ENCODE assay signal across 23 mouse cellular contexts in the genomic region with DNA sequence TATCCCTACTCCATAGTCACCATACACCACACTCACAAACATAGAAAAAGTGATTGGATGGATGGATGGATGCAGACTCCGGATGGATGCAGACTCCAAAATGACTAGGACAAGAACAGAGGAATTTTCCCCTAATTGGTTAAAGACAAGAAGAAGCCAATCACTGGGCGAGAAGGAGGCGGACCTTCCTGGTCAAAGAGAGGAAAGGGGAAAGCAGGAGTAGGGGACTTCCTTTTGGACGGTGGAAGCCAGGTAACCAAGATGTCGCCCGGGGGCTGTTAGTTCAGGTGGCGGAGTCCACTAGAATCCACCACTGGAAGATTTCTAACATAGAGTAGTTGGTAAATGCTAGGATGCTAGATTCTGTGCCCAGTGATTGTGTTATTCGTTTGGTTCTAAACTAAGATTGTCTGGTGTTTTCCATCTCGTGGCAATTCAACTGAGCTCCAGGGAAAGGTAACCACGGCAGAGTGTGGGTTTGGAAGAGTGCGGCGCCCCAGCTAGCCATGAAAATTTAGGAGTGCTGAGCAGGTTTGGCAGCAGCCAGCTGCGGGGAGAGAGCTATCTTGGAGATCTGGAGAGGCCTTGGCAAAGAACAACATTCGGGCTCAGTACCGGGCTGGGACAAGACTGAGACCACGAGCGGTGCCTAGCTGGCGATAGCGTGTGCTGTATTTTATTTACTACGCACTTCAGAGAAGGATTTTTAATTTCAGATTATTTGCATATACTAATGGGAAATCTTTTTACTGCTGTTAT. TPM values are rescaled to one million over a fixed set of nuclear protein-coding genes. Genes with fewer than 3 reads are reported as not detected.
DNase-seq lines count a peak whose midpoint lies in the region; ATAC-seq and TF ChIP-seq lines count a peak whose summit lies in the region.
"Had no signal": no experiment of that assay in that cellular context is flagged by ENCODE, and none has a peak within 500 bp of the region (broad histone marks: within the 10 kb centered on the region; RNA-seq: fewer than 3 reads in every experiment).

No protein-coding gene starts in this region.

- peak overlapping the region; percentile 99 for H3K27ac ChIP-seq in ES-Bruce4 (ENCODE audit: insufficient read depth, low read length)
- no peak overlapping the region for H3K27ac ChIP-seq in midbrain, embryonic 15.5 days
- H3K27ac ChIP-seq: embryonic facial prominence, embryonic 12.5 days; embryonic facial prominence, embryonic 15.5 days; heart, adult 2 months; hindbrain, embryonic 12.5 days; hindbrain, embryonic 15.5 days had no signal

- H3K4me3 ChIP-seq in ES-Bruce4 (ENCODE audit: low read depth, low read length): peak overlapping the region; percentile 95
- no peak overlapping the region for H3K4me3 ChIP-seq in midbrain, embryonic 15.5 days
- H3K4me3 ChIP-seq: embryonic facial prominence, embryonic 12.5 days; embryonic facial prominence, embryonic 15.5 days; heart, adult 2 months; hindbrain, embryonic 12.5 days; hindbrain, embryonic 15.5 days had no signal

- no peak for TF ChIP-seq EP300 in ES-Bruce4 (IDR thresholded peaks at IDR 0.05; ENCODE audit: insufficient read depth, low read depth, low read length)

- no peaks in the 10 kb centered on the region for H3K27me3 ChIP-seq in ES-Bruce4 (ENCODE audit: control insufficient read depth, insufficient read depth, low read length, poor library complexity, severe bottlenecking)
- no peaks in the 10 kb centered on the region for H3K27me3 ChIP-seq in midbrain, embryonic 15.5 days (replicated peaks)
- H3K27me3 ChIP-seq: CH12.LX; embryonic facial prominence, embryonic 12.5 days; embryonic facial prominence, embryonic 15.5 days; hindbrain, embryonic 12.5 days; hindbrain, embryonic 15.5 days had no signal

- H3K36me3 ChIP-seq in ES-Bruce4 (ENCODE audit: control insufficient read depth, insufficient read depth, low read length, poor library complexity, severe bottlenecking): peaks cover 22% of the 10 kb centered on the region
- H3K36me3 ChIP-seq in midbrain, embryonic 15.5 days (replicated peaks): 0 out of 2 replicates have a peak, but pooled peaks cover 6% of the 10 kb centered on the region

- no peak for TF ChIP-seq CTCF in ES-Bruce4 (IDR thresholded peaks at IDR 0.05; ENCODE audit: low read depth, low read length)

- no peaks in the 10 kb centered on the region for H3K4me1 ChIP-seq in ES-Bruce4 (ENCODE audit: control insufficient read depth, insufficient read depth, low read length)
- H3K4me1 ChIP-seq in midbrain, embryonic 15.5 days: no peaks in the 10 kb centered on the region
- H3K4me1 ChIP-seq: embryonic facial prominence, embryonic 15.5 days; hindbrain, embryonic 12.5 days had no signal

- no peak for ATAC-seq in midbrain, embryonic 15.5 days (replicated peaks)
- ATAC-seq: forebrain, embryonic 14.5 days; intestine, postnatal 0 days had no signal

- DNase-seq in heart, adult 11 months: peak; percentile 73
- DNase-seq in heart, adult 8-10 months (ENCODE audit: low spot score): no peak
- peak; percentile 95 for DNase-seq in R1 (ENCODE audit: low read depth, low spot score)
- no peak for DNase-seq in spleen, adult 18-20 months
- no peak for DNase-seq in liver
- DNase-seq: adrenal gland, postnatal 10 days; adrenal gland, postnatal 36 days; B cell, adult 2 months; cerebellum, adult 18-20 months; cerebellum, adult 9-10 months; cerebellum, postnatal 14 days; gastrocnemius, postnatal 14 days; heart, adult 2 months had no signal

- peak; percentile 73 for TF ChIP-seq POLR2A in ES-Bruce4 (IDR thresholded peaks at IDR 0.05; ENCODE audit: insufficient read depth, low read length)

- no peak overlapping the region for H3K4me2 ChIP-seq in midbrain, embryonic 15.5 days
- H3K4me2 ChIP-seq: embryonic facial prominence, embryonic 12.5 days; embryonic facial prominence, embryonic 15.5 days; heart, embryonic 11.5 days; hindbrain, embryonic 12.5 days; hindbrain, embryonic 15.5 days had no signal

- peak overlapping the region; percentile 99 for H3K9ac ChIP-seq in ES-Bruce4 (ENCODE audit: low read depth, poor library complexity, severe bottlenecking)
- H3K9ac ChIP-seq in midbrain, embryonic 15.5 days: no peak overlapping the region
- H3K9ac ChIP-seq: embryonic facial prominence, embryonic 12.5 days; embryonic facial prominence, embryonic 15.5 days; hindbrain, embryonic 12.5 days; hindbrain, embryonic 15.5 days had no signal

- 95% methylated on average over 20 of the region's 20 CpGs for WGBS in midbrain, embryonic 15.5 days

- no peaks in the 10 kb centered on the region for H3K9me3 ChIP-seq in ES-Bruce4 (replicated peaks; ENCODE audit: control insufficient read depth, insufficient read depth, low read length, poor library complexity, severe bottlenecking)
- no peaks in the 10 kb centered on the region for H3K9me3 ChIP-seq in midbrain, embryonic 15.5 days
- H3K9me3 ChIP-seq: embryonic facial prominence, embryonic 12.5 days; embryonic facial prominence, embryonic 15.5 days; hindbrain, embryonic 15.5 days had no signal

RNA-seq across cellular contexts. Expression of a gene that starts 19.6 kb away (rescaled TPM):
- 100 to 1,000 TPM; 229 to 285 (median 258) TPM for total RNA-seq in heart, adult 8-10 months (2022)
- 80.0 and 89.2 TPM in 2 replicates for polyA plus RNA-seq in ES-Bruce4 (2011; ENCODE audit: insufficient read depth, insufficient read length, low read depth, missing spikeins)
- 101 and 109 TPM in 2 replicates for polyA plus RNA-seq in midbrain, embryonic 15.5 days (2015; fragmentation: Nextera tagmentation; extraction: Ambion mirVana)

RNA-seq across cellular contexts. Expression of a gene that starts 40.8 kb away (rescaled TPM):
- total RNA-seq in heart, adult 8-10 months (2022): 10 to 100 TPM; 24.9 to 30.8 (median 28.0) TPM
- polyA plus RNA-seq in ES-Bruce4 (2011; ENCODE audit: insufficient read depth, insufficient read length, low read depth, missing spikeins): 659 and 692 TPM in 2 replicates
- 42.2 and 45.7 TPM in 2 replicates for polyA plus RNA-seq in midbrain, embryonic 15.5 days (2015; fragmentation: Nextera tagmentation; extraction: Ambion mirVana)

Comparison
In these comparisons a context has a peak if more than half of its experiments do, and no peak if none do; other contexts are left out.
1. DNase-seq: peak in heart, adult 11 months (single experiment) and R1 (single experiment); none in heart, adult 8-10 months (single experiment), spleen, adult 18-20 months (0 of 2) and liver (single experiment).
2. RNA of a gene that starts 40.8 kb away (polyA plus RNA-seq): 659 to 692 TPM in ES-Bruce4; 42.2 to 45.7 TPM in midbrain, embryonic 15.5 days; every median in the first group is over 10 times any median in the second.